Mouse (Mus musculus) hindbrain, embryonic 12.5 days (tissue): ENCODE measurements around the gene Dnaic1. TPM values are rescaled to one million over a fixed set of nuclear protein-coding genes. Genes with fewer than 3 reads are reported as not detected.
"Not testable (repeated sequence)": the region's sequence is repeated elsewhere in the genome, so short reads cannot be mapped to it uniquely, and the experiment has no call there.

ENCODE experiments used
- ATAC-seq: fragments of 200-750 bp; cut with Nextera tagmentation; 2 replicates; pipeline ENCODE4 v1.8.0; 2017; ENCODE audit warnings: moderate TSS enrichment; ENCODE audit not compliant: low FRiP score
- H3K27ac ChIP-seq: fragments of 300-500 bp; sonication (generic); 2 replicates; pipeline ENCODE4 v1.5.1; 2016; ENCODE audit warnings: mild to moderate bottlenecking
- H3K27me3 ChIP-seq: fragments of 300-500 bp; sonication (generic); 2 replicates; pipeline ENCODE4 v1.6.1; 2016; ENCODE audit warnings: mild to moderate bottlenecking
- H3K36me3 ChIP-seq: fragments of 300-500 bp; sonication (generic); 2 replicates; pipeline ENCODE4 v1.6.1; 2016; ENCODE audit warnings: mild to moderate bottlenecking
- H3K4me1 ChIP-seq: fragments of 300-500 bp; sonication (generic); 2 replicates; pipeline ENCODE4 v1.6.1; 2016
- H3K4me2 ChIP-seq: fragments of 300-500 bp; sonication (generic); replicated peaks from 2 replicates; pipeline ENCODE4 v1.6.1; 2016; ENCODE audit warnings: mild to moderate bottlenecking
- H3K4me3 ChIP-seq: fragments of 300-500 bp; sonication (generic); 2 replicates; pipeline ENCODE4 v1.5.1; 2016; ENCODE audit warnings: mild to moderate bottlenecking
- H3K9ac ChIP-seq: fragments of 300-500 bp; sonication (generic); 2 replicates; pipeline ENCODE4 v1.6.1; 2016; ENCODE audit warnings: mild to moderate bottlenecking, moderate library complexity
- H3K9me3 ChIP-seq: fragments of 300-500 bp; sonication (generic); replicated peaks from 2 replicates; pipeline ENCODE4 v1.6.1; 2016; ENCODE audit warnings: mild to moderate bottlenecking
- WGBS: fragments of 180-500 bp; shearing (Covaris S2); methylation state at CpG from one replicate; pipeline ENCODE4 v1.1.7; 2016; 5-methylcytosine and 5-hydroxymethylcytosine counted together
- polyA plus RNA-seq: library from polyadenylated mRNA; unstranded; fragments of >200 nt; fragmentation: Nextera tagmentation; extraction: Ambion mirVana; gene quantifications from 2 replicates; pipeline ENCODE4 v1.2.1, GENCODE M21; 2016

Dnaic1 gene
- polyA plus RNA-seq, 1 experiment from 2014 or later, result 2.8 TPM

GRCm38 (mm10) chr4:41672522-41672963, 103.0 kb downstream of the Dnaic1 start:
- H3K9ac ChIP-seq, result peak overlapping the region; percentile 49; the same call in 1 of the 2 replicates
- H3K36me3 ChIP-seq, result peaks cover 13% of the 10 kb centered on the region; the same call in 1 of the 2 replicates
- H3K4me2 ChIP-seq, result peak overlapping the region; percentile 22; the same call in 1 of the 2 replicates
- H3K27ac ChIP-seq, result peak overlapping the region; percentile 77
- H3K4me1 ChIP-seq, result peaks cover 72% of the 10 kb centered on the region
- H3K27me3 ChIP-seq, result no peaks in the 10 kb centered on the region
- H3K9me3 ChIP-seq, result no peaks in the 10 kb centered on the region
- 36% methylated on average over 8 of the region's 8 CpGs for WGBS
- no peak for ATAC-seq
- no peak overlapping the region for H3K4me3 ChIP-seq

DNA sequence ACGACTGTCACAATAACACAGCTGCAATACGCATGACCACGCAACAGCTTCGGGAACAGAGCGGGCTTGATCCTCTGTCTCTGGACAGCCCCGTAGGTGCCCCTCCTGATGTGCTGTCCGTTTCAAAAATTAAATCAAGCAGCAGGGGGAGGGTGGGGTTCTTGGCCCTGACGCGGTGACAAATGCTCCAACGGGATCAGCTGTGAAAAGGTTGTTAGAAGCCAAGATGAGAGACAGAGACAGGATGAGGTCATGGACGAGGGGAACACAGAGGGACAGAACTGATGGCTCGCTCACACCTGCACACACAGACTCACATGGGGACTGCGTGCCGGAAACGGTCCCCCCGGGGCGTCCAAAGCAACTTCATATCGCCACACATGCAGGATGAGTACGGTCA, 103.6 kb downstream of the Dnaic1 start:
- no peaks in the 10 kb centered on the region for H3K27me3 ChIP-seq
- H3K4me2 ChIP-seq, result no peak overlapping the region
- H3K4me1 ChIP-seq, result peaks cover 78% of the 10 kb centered on the region
- H3K4me3 ChIP-seq, result no peak overlapping the region
- peak overlapping the region; percentile 77 for H3K27ac ChIP-seq
- no peaks in the 10 kb centered on the region for H3K9me3 ChIP-seq
- H3K9ac ChIP-seq, result no peak overlapping the region; the same call in 1 of the 2 replicates
- 46% methylated on average over 19 of the region's 19 CpGs for WGBS
- peaks cover 13% of the 10 kb centered on the region; the same call in 1 of the 2 replicates for H3K36me3 ChIP-seq
- no peak for ATAC-seq

DNA sequence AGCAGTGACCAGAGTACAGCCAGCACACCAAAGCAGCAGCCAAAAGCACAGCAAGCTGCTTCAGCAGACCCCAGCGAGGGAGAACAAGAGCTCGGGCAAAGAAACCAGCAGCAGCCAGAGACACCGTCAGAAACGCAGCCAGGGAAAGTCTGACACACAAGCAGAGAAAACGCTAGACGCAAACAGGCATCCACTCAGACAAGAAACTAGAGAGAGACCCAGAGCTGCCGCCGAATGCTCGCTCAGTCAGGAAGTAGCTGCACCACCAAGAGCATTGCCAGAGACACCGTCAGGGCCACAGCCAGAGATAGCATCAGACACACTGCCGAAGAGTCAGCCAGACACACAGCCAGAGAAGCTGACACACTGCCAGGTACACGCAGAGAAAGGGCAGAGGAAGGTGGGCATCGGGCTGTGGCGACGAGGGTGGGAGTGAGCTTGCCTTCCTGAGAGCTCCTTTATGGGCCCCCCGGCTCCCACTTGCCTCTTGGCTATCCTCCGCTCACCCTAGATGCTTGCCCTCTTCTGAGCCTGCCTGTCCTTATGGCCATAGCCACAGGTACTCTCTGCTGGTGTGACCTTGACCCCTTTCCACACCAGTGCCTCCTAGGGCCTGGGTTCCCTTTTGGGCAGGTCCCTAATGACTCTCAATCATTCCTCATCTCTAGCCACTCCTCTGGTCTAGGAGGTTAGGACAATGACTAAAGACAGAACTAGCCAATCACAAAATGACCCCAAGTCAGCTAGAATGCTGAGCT, 106.9 kb downstream of the Dnaic1 start:
- H3K4me1 ChIP-seq, result peaks cover 92% of the 10 kb centered on the region
- no peaks in the 10 kb centered on the region for H3K9me3 ChIP-seq
- H3K36me3 ChIP-seq, result peaks cover 4% of the 10 kb centered on the region; the same call in 1 of the 2 replicates
- H3K4me3 ChIP-seq, result no peak overlapping the region
- peak overlapping the region; percentile 44; the same call in 1 of the 2 replicates for H3K27ac ChIP-seq
- H3K9ac ChIP-seq, result peak overlapping the region; percentile 23; the same call in 1 of the 2 replicates
- no peaks in the 10 kb centered on the region for H3K27me3 ChIP-seq
- H3K4me2 ChIP-seq, result no peak overlapping the region
- 76% methylated on average over 17 of the region's 17 CpGs for WGBS
- ATAC-seq, result no peak

GRCm38 (mm10) chr4:41677006-41677629, 107.5 kb downstream of the Dnaic1 start:
- H3K27me3 ChIP-seq, result no peaks in the 10 kb centered on the region
- no peak overlapping the region for H3K4me3 ChIP-seq
- peaks cover 4% of the 10 kb centered on the region; the same call in 1 of the 2 replicates for H3K36me3 ChIP-seq
- H3K9me3 ChIP-seq, result no peaks in the 10 kb centered on the region
- ATAC-seq, result peak; percentile 51; the same call in 1 of the 2 replicates
- peak overlapping the region; percentile 23; the same call in 1 of the 2 replicates for H3K9ac ChIP-seq
- WGBS, result 44% methylated on average over 11 of the region's 13 CpGs
- H3K4me1 ChIP-seq, result peaks cover 90% of the 10 kb centered on the region
- no peak overlapping the region for H3K4me2 ChIP-seq
- peak overlapping the region; percentile 45; the same call in 1 of the 2 replicates for H3K27ac ChIP-seq

GRCm38 (mm10) chr4:41678863-41679262, 109.3 kb downstream of the Dnaic1 start:
- Histone ChIP-seq H3K27ac (peak overlapping the region; percentile 68; the same call in 1 of the 2 replicates), H3K4me2 (no peak overlapping the region), H3K4me3 (no peak overlapping the region), H3K36me3 (peaks cover 4% of the 10 kb centered on the region; the same call in 1 of the 2 replicates), H3K27me3 (no peaks in the 10 kb centered on the region), H3K9me3 (no peaks in the 10 kb centered on the region), H3K9ac (0 out of 2 replicates have a peak overlapping the region, but pooled peaks have one; percentile 27), H3K4me1 (peaks cover 82% of the 10 kb centered on the region)
- 76% methylated on average over 6 of the region's 6 CpGs for WGBS
- no peak for ATAC-seq

DNA sequence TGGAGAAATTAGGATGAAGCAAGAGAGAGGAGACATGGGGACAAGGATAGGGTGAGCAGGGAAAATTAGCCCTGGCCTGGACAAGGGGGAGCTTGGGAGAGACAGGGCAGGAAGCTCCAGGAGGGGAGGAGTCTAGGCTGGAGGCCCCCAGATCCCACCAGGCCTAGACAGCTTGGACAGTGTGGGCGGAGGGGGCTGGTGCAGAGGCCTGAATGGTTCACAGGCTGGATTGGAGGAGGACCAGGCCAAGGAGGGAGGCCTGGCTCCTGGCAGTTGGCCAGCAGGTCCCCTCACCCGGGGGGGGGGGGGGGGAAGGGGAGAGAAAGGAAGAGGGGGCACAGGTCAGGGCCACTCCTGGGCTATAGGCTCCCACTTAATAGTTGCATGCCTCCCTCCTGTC, 109.7 kb downstream of the Dnaic1 start:
- WGBS, result 36% methylated on average over 1 of the region's 2 CpGs
- H3K9me3 ChIP-seq, result no peaks in the 10 kb centered on the region
- peak; percentile 32; the same call in 1 of the 2 replicates for ATAC-seq
- peak overlapping the region; percentile 27; the same call in 1 of the 2 replicates for H3K9ac ChIP-seq
- no peaks in the 10 kb centered on the region for H3K27me3 ChIP-seq
- no peak overlapping the region for H3K4me3 ChIP-seq
- H3K27ac ChIP-seq, result peak overlapping the region; percentile 68
- H3K4me2 ChIP-seq, result no peak overlapping the region
- peaks cover 81% of the 10 kb centered on the region for H3K4me1 ChIP-seq
- H3K36me3 ChIP-seq, result peaks cover 4% of the 10 kb centered on the region; the same call in 1 of the 2 replicates

- WGBS, result 66% methylated on average over 4 of the region's 4 CpGs
- H3K4me1 ChIP-seq, result peaks cover 69% of the 10 kb centered on the region
These were observed 111.6 kb downstream of the Dnaic1 start for GRCm38 (mm10) chr4:41681176-41681575.

DNA sequence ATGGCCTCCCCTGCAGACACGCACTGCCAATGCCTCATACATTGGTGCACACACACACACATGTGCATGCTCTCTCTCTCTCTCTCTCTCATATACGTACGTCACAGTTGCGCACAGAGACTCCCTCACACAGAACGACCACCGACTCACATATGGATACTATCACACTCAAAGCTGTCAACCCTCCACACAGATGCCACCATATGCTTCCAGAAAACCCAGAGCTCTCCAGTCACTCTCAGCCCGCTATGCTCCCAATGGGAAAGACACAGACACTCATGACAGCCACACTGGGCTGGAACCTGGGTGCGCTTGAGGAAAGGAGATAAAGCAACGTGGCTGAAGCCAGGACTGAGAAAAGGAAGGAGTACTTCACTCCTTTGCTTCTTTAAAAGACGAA, 112.4 kb downstream of the Dnaic1 start:
- no peaks in the 10 kb centered on the region for H3K9me3 ChIP-seq
- ATAC-seq, result no peak
- 0 out of 2 replicates have a peak overlapping the region, but pooled peaks have one; percentile 38 for H3K9ac ChIP-seq
- no peak overlapping the region for H3K4me3 ChIP-seq
- H3K27me3 ChIP-seq, result no peaks in the 10 kb centered on the region
- WGBS, result 65% methylated on average over 10 of the region's 10 CpGs
- H3K4me2 ChIP-seq, result 0 out of 2 replicates have a peak overlapping the region, but pooled peaks have one; percentile 36
- peaks cover 62% of the 10 kb centered on the region for H3K4me1 ChIP-seq
- peak overlapping the region; percentile 80 for H3K27ac ChIP-seq
- no peaks in the 10 kb centered on the region for H3K36me3 ChIP-seq

More at GRCm38 (mm10) chr4:41681176-41681575, 111.6 kb downstream of the Dnaic1 start:
- Histone ChIP-seq H3K4me3 (no peak overlapping the region), H3K9me3 (no peaks in the 10 kb centered on the region), H3K36me3 (no peaks in the 10 kb centered on the region), H3K4me2 (no peak overlapping the region), H3K27ac (0 out of 2 replicates have a peak overlapping the region, but pooled peaks have one; percentile 12), H3K9ac (no peak overlapping the region), H3K27me3 (no peaks in the 10 kb centered on the region)
- ATAC-seq, result no peak

GRCm38 (mm10) chr4:41682789-41683188, 113.2 kb downstream of the Dnaic1 start:
- WGBS, result 29% methylated on average over 6 of the region's 6 CpGs
- ATAC-seq, result no peak
- Histone ChIP-seq H3K4me1 (peaks cover 53% of the 10 kb centered on the region), H3K36me3 (no peaks in the 10 kb centered on the region), H3K9ac (peak overlapping the region; percentile 38; the same call in 1 of the 2 replicates), H3K4me2 (peak overlapping the region; percentile 36), H3K27me3 (no peaks in the 10 kb centered on the region), H3K4me3 (no peak overlapping the region), H3K27ac (peak overlapping the region; percentile 80), H3K9me3 (no peaks in the 10 kb centered on the region)

- ATAC-seq, result peak; percentile 36
- not testable (repeated sequence) for H3K9me3 ChIP-seq, H3K27me3 ChIP-seq, H3K36me3 ChIP-seq, H3K9ac ChIP-seq
- Histone ChIP-seq H3K4me1 (peaks cover 48% of the 10 kb centered on the region), H3K4me3 (peak overlapping the region; percentile 23; the same call in 1 of the 2 replicates), H3K4me2 (peak overlapping the region; percentile 46), H3K27ac (peak overlapping the region; percentile 80; the same call in 1 of the 2 replicates)
- 1% methylated on average over 12 of the region's 27 CpGs for WGBS
These were observed 113.7 kb downstream of the Dnaic1 start for GRCm38 (mm10) chr4:41683303-41683702.

GRCm38 (mm10) chr4:41684131-41684930, 114.8 kb downstream of the Dnaic1 start:
- H3K9me3 ChIP-seq, H3K9ac ChIP-seq, H3K4me3 ChIP-seq, H3K27me3 ChIP-seq, H3K36me3 ChIP-seq: not testable (repeated sequence)
- ATAC-seq, result peak; percentile 63
- peak overlapping the region; percentile 37 for H3K4me2 ChIP-seq
- H3K4me1 ChIP-seq, result peaks cover 42% of the 10 kb centered on the region
- WGBS, result under 1% methylated on average over 24 of the region's 27 CpGs
- peak overlapping the region; percentile 86 for H3K27ac ChIP-seq
